Mouse (Mus musculus) inflammation-experienced regulatory T-cells, adult 6 months (primary cell): ENCODE data around the gene Nhsl2. TPM values are rescaled to one million over a fixed set of nuclear protein-coding genes. Genes with fewer than 3 reads are reported as not detected.

Experiments
- ATAC-seq: one replicate; pipeline ENCODE4 v1.8.0; 2017
- polyA plus RNA-seq, 3 experiments: library from polyadenylated mRNA; unstranded; fragments of 100-300 nt; shearing (Covaris generic); gene quantifications; one replicate each; pipeline ENCODE4 v1.2.1; 2017

Nhsl2 gene
- polyA plus RNA-seq, 3 experiments from 2014 or later, result 1.3 to 6.6 (median 1.5) TPM

DNA sequence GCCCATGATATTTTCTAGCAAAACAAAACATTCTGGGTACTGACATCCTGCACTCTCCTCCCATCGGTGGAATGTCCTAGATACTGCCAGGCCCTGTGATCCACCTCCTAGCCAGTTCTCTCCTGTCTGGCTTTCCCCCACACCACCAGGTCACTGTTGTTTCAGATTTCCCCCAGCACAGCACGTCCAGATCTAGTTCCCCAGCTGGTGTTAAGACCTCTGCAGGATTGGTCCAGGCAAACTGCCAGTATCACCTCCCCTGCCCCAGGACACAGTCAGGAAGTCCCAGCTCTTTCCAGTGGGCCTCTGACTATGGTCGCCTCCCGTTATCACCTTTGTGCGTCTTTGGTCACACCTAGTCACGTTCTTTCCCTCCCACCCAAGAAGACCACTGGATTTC is 134.5 kb downstream of the Nhsl2 start:
- ATAC-seq, result no peak

DNA sequence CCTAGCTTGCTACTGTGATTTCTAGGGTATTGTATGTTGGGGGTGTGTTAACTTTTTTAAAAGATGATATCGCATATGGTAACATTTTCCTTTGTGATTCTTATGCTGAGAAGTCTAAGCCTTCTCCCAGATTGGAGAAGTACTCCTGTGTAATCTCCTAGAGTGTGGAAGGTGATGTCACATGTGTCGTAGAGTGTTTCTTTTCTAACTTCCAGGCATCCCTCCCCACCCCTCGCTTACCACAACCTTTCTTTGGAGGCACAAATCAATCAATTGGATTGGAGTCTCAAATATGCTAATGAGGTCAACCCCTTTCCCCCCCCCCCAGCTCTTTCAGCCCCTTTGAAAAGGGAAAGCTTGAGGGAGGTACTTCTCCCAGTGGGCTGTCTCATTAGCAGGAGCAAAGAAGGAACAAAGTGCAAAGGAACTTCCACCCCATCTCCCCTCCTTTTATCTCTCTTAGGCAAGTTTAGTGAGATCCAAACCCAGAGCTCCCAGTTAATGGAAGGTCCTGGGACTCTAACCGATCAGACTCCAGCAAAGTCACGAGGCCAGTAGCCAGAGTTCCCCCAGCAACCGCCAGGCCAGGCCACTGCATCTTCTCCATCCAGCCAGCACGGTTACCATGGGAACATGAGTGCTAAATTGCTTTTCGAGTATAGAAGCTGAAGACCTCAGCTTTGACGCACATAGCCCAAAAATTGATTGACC is 137.6 kb downstream of the Nhsl2 start:
- no peak for ATAC-seq

DNA sequence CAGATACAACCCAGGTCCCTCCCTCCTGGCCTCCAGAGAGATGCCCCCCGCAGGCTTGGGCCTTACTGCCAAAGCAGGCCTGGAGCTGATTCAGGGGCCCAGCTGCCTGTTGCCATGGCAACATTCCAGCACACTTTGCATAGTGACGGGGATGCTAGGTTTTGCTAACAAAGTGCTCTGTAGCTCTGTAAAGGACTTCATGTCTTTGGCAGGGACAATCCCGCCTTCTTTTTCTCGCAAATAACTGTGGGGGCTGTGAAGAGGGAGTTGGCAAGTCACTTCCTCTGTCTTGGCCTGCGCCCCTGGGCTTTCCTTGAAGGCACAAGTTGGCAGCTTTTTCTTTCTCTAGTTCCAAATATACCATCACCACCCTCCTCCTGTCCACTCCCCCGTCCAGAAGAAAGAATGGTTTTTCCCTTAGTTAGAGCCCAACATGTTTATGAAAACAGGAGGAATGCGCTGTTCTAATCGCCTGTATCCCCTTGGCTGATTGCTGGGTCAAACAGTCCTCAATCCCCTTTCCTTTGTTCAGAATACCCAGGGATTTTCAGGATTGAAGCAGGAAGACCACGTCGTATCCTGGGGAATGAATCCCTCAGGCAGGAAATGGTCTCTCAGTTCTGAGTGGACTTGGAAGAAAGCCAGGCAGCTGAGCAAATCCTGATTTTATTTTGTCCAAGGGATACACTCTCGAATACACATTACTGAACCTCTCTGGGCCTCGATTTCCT is 144.8 kb downstream of the Nhsl2 start:
- ATAC-seq, result no peak

DNA sequence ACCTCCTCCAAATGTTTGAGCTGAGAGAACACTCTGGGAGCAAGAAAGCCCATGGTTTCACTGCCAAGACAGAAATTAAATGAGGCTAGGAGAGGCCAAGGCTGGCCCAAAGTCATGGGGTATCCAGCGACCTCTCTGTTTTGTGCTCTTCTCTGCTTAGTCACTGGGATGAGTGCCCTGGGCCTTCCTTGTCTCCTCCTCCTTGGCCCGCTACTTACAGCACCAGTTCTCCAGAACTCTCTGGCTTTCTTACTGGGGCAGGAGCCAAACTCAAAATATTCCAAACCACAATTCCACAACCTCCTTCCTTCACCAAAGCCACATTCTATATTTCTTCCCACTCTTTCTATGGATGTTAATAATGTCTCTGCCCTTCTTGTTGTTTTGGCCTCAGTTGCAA is 147.5 kb downstream of the Nhsl2 start:
- ATAC-seq, result no peak

DNA sequence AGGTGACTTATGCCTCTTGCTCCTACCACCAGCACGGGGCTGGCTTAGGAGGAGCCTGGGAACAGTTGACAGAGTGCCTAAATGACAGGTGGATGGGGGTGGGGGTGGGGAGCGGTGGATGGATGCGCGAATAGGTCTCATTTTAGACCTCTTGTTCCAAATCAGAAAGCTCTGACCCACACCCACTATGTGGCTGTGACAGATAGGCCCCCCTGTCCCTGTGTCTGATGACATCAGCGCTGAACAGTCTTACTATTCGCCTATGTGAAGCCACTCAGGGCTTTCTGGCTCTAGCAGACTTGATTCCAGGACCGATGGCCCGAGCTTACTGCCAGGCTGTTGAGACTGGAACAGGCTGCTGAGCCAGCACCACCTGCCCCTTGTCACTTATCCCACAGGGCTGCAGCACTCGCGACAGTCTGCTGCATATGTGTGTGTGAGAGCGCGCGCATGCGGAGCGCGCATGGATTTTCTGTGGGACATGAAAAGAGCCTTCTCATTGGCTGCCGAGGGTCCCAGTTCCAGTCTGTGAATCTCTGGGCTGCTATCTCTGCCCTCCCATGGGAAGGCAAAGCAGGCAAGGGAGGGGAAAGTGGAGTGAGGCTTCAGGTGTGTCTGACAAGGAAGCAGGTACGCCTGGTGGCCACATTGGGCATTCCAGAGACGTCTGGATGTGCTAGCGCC is 154.6 kb downstream of the Nhsl2 start:
- no peak for ATAC-seq

DNA sequence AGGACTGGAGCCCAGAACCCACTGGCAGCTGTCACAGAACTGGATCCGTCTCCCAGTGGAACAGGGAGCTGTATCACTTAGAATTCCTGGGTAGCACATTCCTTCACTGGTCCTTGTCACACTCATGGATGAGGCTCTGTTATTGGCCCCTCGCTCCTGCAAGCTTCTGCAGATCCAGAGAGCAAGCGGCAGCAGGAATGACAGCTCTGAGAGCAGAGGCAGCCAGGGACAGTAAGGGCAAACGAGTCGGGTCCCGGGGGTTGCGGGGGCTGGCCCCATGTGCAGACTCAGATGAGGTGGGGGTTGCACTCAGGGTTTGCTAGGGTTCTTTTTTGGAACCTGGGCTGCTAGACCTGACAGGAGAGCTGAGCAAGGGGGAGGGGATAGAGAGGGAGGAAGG is 155.2 kb downstream of the Nhsl2 start:
- ATAC-seq, result no peak

DNA sequence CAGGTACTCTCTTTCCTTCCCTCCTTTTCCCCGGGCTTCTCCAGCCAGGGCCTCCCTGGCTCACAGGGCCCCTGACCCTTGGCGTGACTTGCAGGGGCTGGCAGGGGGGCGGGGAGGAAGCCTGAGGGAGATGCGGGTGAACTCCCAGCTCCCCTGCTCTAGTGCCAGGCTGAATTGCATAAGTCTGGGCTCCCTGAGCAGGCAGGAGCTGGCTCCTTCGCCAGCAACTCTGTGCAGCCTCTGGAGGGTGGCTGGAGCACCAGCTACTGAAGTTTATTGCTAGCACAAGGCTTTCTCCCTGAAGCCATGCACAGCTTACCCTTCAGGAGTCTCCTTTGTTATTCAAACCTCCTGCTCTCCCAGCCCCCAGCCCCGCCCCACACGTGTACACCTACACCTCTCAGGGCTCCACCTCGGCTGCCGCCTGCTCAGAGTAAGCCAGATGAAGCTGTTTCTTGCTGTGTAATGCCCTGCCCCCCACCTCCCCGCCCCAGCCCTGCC is 156.0 kb downstream of the Nhsl2 start:
- ATAC-seq, result no peak

DNA sequence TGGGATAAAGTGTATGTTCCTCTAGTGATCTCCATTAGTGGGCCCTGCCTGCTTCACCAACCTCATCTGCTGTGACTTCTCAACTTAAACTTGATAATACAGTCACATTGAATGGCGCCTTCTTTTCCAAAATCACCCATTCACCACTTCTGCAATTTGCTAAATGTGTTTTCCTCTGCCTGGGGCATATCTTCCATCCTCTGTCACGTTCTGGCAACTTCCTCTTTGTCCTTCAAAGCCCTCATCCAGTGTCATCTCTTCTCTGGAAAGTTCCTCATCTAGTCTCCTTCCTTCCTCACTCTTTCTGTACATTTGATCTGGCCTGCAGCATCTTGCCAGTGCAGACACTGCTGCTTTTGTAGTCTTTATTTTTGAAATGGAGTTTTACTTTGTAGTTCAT is 158.8 kb downstream of the Nhsl2 start:
- no peak for ATAC-seq

DNA sequence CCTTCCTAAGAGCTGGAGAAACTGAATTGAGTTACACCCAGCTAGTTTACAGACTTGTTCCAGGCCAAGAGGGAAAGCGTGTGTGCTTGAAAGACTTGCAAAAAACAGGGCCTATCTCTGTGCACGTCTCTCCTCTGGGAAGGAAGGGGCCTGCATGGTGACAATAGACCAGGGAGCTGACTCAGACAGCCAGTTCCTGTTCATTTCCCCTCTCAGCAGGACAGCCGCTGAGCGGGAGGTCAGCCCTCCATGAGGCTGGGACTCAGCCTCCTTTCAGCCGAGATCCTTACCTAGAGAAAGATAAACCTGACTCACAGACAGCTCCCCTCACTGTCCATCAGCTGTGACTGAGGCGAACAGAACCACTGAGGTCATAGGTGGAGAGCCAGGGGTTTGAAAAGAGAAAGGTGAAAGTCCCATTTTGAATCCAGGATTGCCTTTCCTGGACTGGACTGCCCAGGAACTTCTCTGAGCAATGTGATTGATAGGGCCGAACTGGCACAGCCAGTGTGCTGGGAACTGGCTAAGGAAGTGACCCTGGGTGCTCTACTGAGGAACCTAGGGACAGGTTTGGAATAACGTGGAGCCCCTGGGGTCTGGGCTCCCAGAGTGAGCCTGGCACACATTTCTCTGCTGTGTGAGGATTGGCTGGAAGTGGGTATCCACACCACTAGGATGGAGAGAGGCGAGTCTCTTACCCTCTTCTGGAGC is 168.2 kb downstream of the Nhsl2 start:
- ATAC-seq, result no peak

DNA sequence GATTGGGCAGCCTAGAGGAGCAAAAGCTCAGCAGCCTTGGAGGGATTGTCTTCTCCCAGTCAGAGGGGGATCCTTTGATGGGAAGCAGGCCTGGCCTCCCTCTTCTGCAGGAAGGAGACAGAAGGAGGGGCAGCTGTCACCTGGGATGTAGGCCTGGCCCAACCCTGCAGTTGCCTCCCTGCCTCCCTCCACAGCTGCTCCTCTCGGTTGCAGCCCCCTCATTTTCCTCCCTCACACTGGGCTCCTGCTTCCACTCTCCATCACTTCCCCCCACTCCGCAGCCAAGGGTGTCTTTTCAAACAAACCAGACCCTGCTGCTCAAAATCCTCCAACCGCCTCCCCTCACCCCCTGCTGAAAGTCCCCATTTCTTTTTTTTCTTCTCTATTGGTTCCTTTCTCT is 169.7 kb downstream of the Nhsl2 start:
- no peak for ATAC-seq

DNA sequence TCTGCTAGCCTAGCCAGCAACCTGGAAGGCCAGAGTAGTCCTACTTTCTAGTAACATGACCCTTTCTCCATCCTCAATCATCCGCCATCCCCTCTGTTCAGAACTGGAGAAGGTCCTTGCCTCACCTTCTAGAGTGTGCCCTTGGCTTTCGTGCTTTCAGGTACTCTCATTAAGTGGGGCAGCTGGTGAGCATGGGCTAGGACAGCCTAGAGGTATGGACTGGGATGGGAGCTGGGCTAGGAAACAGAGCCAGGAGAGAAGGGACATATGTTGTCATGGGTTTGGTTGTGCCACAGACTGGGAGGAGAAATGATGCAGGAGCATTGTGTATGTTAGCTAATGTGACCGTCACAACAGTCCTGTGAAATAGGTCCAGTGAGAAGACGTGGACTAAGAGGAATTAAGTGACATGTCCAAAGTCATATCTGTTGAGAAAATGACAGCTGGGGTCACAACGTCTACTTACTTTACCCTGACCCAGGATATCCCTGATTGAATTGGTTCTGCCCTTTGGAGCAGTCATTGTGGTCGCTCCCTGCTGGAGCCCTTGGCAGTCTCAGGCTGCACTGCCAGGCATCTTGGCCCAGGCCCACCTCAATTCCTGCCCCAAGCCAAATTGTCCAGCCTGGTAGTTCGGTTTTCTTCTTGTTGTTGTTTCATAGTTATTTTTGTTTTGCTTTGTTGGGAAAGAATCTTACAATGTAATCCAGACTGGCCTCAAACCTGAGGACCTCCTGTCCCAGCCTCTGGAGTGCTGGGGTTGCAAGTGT is 170.5 kb downstream of the Nhsl2 start:
- no peak for ATAC-seq

DNA sequence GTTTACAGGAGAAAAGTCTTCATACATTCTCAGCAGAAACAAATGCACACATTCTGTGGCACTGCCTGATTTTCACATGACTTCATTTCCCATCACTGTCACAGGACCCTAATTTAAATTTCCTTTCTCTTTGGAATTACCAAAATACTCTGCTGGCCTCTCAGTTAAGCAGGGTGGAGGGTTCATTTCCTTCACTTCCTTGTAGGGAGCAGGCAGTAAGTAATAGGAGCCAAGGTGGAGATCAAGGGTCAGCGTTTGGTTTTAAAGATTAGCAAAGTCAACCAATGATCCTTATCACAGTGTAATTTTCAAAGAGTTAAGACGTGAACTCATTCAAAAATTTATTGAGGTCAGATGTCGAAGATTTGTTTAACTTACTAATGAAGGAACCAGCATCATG is 175.8 kb downstream of the Nhsl2 start:
- no peak for ATAC-seq

DNA sequence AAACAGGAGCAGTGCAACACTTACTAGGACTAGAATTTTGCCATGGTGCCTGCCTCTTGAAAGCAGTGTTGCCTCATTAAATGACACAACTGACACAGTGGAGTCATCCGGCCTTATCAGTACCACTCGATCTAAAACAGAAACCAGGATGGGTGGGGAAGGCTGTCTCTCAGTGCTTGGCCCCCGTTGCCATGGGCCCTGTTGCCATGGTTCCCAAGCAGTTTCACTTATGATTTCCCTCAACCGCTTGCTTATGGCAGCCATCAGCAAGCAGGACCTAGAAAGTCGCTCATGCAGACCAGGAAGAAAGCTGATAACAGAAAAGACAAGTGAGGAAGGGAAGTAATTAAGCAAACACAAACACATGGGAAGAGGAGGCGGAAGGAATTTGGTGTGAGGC is 182.7 kb downstream of the Nhsl2 start:
- peak; percentile 98 for ATAC-seq

DNA sequence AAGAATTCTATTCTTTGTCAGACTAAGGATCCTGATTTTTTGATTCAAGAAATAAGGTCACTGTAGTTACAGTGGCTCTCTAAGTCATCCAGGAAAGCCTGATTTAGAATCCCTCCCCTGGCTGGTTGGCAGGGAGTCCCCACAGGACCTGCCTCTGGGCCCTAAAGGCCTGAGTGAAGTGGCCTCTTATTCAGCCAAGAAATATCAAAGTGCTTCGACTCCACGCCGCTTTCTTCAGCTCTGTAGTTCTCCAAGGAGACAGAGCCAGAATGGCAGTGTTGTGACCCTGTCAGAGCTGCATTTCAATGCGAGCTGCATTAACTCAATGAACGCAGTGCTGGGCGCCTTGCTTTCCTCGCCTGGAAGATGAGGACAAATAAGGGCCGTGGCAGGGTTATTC is 183.2 kb downstream of the Nhsl2 start:
- ATAC-seq, result no peak

DNA sequence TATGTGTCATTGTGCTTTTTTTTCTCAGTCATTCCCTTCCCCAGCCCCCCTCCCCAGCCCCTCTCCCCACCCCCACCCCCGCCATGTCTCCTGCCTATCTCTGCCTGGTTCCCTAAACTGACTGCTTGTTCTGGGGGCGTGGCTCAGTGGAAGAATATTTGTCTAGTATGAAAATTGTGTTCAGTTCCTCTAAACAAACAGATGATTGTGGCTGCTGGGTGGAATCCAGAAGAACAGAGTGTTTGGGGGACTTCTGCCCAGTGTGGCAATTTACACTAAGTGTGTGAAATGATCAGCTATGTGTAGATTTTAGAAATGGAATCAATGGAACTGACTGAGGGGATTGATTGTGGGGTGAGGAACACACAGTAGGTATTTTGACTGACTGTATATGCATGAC is 184.4 kb downstream of the Nhsl2 start:
- no peak for ATAC-seq

DNA sequence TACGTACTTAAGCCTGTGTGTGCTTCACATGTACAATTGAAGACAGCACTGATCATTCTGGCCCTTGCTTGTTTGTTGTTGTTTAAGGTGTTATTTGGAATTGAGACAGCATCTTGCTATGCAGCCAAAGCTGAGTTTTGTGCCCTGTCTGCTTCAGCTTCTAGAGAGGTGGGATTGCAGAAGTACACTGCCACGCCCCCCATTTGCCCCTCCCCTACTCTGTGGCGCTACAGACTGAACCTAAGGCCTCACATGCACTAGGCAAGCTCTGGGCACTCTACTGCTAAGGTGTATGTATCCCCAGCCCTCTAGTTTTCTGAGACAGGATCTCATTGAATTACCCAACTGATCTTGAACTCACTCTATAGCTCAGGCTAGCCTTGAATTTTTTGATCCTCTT is 186.5 kb downstream of the Nhsl2 start:
- no peak for ATAC-seq

DNA sequence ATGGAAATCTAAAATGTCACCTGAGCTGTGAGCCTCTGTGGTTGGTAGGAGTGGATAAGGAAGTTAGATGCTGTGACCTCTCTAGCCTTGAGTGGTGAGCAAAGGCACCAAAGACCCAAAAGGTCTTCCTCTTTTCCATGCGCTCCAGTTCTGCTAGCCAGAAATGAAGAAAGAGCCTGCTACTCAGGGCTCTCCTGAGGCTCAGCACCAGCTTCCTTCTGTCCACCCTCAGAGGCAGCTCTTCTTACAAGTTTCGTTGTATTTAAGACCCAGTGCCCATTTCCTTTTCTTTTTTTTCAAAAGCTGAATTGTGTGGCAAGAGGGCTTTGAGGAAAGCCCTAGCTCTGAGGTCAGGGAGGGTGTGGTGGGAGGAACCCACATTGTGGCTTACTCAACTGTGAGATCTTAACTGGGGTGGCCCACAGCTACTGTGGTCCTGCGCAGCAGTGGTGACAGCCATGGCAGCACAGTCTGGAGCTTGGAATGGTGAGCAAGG is 187.7 kb downstream of the Nhsl2 start:
- ATAC-seq, result no peak

DNA sequence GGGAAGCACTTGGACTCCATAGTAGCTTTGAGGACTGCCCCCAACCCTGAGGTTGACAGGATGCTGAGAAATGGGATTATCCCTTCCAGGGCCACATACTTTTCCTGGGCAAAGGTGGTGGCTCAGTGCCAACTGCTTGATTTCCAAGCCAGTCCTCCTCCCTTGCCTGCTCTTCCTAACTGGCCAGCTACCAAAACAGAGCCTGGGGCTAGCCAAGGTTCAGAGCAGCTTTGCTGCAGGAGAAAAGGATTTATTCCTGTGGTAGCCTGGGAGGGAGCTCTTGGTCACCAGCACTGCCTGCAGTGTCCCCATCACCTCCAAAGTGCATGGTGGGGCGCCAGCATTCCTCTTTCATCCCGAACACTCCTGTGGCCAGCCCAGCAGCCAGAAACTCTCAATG is 188.3 kb downstream of the Nhsl2 start:
- ATAC-seq, result no peak

DNA sequence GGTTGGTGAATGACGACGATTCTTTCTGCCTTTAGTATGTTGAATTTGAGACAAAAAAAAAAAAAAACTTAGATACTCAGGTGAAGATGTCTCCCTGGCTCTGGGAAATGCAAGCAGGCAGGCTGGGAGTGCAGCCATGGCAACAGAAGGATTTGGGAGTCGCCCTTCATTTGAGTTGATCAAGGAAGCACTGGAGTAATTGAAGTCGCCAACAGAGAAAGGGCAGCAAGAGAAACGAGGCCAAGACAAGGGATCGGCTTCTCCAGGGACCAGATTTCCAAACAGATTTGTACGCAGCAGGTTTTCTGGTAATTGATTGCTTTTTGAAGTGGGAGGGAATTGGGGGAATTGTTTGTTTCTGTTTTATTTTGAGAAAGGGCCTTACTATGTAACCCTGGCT is 192.4 kb downstream of the Nhsl2 start:
- ATAC-seq, result no peak

DNA sequence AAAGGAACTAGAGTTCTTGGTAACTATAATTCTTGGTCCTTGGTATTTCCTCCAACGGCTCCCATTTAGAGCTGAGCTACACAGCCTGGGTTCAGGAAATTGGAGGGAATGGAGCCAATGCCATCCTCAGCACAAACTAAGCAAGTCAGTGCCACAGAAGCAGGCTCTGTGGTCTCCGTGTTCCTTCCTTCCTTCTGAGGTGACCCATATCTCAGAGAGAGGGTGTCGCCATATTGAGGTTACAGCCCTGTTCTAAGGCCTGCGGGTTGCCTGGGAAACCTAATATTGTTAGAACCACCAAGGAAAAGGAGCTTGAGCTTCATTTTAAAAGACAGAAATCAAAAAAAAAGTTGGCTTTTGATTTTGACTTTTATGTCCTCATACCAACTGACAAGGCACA is 193.2 kb downstream of the Nhsl2 start:
- no peak for ATAC-seq

DNA sequence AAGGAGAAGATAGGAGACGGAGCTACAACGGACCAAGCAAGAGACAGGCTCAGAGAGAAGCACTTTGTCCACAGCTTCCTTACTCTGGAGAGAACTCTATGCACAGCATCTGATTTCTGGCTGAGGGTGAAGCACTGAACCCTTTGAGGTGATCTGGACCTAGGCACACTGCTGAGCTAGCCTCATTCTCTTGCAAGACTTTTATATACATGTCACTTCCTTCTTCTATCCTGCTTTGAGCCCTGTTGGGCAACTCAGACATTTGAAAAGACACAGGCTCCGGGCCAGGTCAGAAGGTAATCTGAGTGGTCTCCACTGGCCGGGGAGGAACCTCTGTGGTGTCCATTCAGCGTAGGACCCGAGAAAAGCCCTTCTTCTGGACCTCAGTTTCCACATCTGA is 201.4 kb downstream of the Nhsl2 start:
- ATAC-seq, result no peak

DNA sequence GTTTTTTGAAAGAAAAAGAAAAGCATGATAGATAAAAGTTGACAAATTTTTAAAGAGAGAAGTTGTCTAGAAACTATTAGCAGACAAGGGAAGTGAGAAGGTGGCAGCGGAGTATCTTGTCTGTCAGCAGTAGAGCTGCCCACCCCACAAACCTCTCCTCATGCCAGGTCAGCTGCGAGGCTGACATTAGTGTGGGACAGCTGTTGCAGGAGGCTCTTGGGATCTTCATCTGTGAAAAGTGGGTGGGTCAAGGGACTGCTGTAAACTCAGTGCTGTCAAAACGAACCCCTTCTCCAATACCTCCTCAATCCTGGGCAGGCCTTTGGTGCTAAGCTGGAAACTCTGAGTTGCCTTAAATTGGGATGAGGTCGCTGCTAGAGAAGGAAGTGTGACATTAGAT is 202.0 kb downstream of the Nhsl2 start:
- ATAC-seq, result no peak
